Mouse (Mus musculus): ENCODE results near the gene Lcn2. TPM values are rescaled to one million over a fixed set of nuclear protein-coding genes. Genes with fewer than 3 reads are reported as not detected.
A peak's percentile ranks its signal among the peaks of the same experiment; 100 is the strongest.

Lcn2 gene
- polyA plus RNA-seq, 2 experiments, result 1.3 to 2.8 TPM

DNA sequence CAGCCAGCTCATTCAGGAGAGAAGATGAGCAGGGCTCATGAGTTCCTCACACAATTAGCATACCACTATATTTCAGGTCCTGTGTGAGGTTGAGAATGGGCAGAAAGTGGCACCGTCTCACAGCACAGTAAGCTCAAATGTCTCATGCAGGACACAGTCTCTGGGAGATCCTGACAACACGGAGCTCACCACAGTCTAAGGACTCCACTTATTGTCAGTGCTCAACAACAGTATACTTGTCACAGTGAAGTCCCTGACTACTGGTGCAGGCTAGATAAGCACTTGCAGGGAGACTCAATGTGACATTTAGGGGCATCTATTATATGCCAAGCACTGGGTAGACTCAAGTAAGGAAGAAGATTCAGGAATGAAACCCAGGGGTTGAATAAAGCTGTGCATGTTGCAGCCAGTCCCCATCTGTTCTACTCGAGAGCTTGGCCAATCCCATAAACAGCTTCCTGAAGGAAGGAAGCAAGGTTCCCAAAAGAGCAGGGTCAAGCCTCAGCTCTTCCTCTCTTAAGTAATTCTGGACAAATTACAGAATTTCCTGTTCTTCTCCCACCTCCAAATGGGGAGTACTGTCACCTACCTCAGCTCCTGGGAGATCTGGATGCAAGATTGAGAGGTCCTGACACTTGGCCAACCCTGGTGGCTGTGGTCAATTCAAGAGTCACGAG, 41.3 kb upstream of the Lcn2 start:
- DNase-seq (ENCODE audit: low spot score) (no peak), ATAC-seq (ENCODE audit: low FRiP score, low read depth) (no peak)
- H3K27ac ChIP-seq (replicated peaks; ENCODE audit: low read depth, low read length), result peak overlapping the region; percentile 58; the same call in 1 of the 2 replicates
- peaks cover 39% of the 10 kb centered on the region for H3K4me1 ChIP-seq (ENCODE audit: control insufficient read depth, insufficient read depth, low read length)
- TF ChIP-seq POLR2A (IDR thresholded peaks at IDR 0.05; ENCODE audit: borderline replicate concordance, extremely low read depth, insufficient read depth, insufficient read length), result no peak
- 68% methylated on average over 4 of the region's 4 CpGs for WGBS
- no peak overlapping the region for H3K4me3 ChIP-seq (replicated peaks; ENCODE audit: low read length)
- no peaks in the 10 kb centered on the region for H3K36me3 ChIP-seq (ENCODE audit: control insufficient read depth, insufficient read depth, low read length)
- no peak overlapping the region for H3K4me2 ChIP-seq (replicated peaks; ENCODE audit: low read depth, low read length, severe bottlenecking)
- no peaks in the 10 kb centered on the region for H3K9me3 ChIP-seq (ENCODE audit: control insufficient read depth, low read length)
- H3K9ac ChIP-seq (ENCODE audit: low read depth, low read length, severe bottlenecking), result no peak overlapping the region
- H3K27me3 ChIP-seq (ENCODE audit: control insufficient read depth, insufficient read depth, low read length), result no peaks in the 10 kb centered on the region

DNA sequence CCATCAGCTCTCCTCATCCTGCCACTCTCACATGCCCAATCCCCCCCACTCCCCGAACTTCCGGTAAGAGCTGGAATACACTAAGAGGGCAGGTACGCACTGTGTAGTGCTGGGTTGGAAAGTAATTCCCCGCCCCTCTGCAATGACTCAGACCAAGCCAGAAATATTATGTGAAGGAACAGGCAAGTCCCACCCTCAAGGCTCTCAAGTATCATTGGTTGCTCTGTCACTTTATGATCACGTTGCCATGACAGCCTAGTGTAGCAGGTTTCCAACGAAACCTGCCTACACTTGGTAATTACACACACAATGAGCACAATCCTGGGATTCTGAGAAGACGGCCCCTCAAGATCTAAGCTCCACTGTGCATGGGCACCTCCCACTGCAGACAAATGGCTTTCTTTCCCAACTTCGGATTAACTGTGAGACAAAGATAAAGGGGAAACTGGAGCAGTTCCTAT, 40.2 kb upstream of the Lcn2 start:
- no peak overlapping the region for H3K9ac ChIP-seq (ENCODE audit: low read depth, low read length, severe bottlenecking)
- WGBS, result 29% methylated on average over 8 of the region's 8 CpGs
- DNase-seq (ENCODE audit: low spot score) (peak; percentile 84), ATAC-seq (ENCODE audit: low FRiP score, low read depth) (peak; percentile 69)
- H3K27me3 ChIP-seq (ENCODE audit: control insufficient read depth, insufficient read depth, low read length), result no peaks in the 10 kb centered on the region
- no peak for TF ChIP-seq POLR2A (IDR thresholded peaks at IDR 0.05; ENCODE audit: borderline replicate concordance, extremely low read depth, insufficient read depth, insufficient read length)
- peak overlapping the region; percentile 58 for H3K27ac ChIP-seq (replicated peaks; ENCODE audit: low read depth, low read length)
- no peaks in the 10 kb centered on the region for H3K36me3 ChIP-seq (ENCODE audit: control insufficient read depth, insufficient read depth, low read length)
- peak overlapping the region; percentile 25 for H3K4me2 ChIP-seq (replicated peaks; ENCODE audit: low read depth, low read length, severe bottlenecking)
- no peak overlapping the region for H3K4me3 ChIP-seq (replicated peaks; ENCODE audit: low read length)
- H3K4me1 ChIP-seq (ENCODE audit: control insufficient read depth, insufficient read depth, low read length), result peaks cover 49% of the 10 kb centered on the region
- no peaks in the 10 kb centered on the region for H3K9me3 ChIP-seq (ENCODE audit: control insufficient read depth, low read length)

DNA sequence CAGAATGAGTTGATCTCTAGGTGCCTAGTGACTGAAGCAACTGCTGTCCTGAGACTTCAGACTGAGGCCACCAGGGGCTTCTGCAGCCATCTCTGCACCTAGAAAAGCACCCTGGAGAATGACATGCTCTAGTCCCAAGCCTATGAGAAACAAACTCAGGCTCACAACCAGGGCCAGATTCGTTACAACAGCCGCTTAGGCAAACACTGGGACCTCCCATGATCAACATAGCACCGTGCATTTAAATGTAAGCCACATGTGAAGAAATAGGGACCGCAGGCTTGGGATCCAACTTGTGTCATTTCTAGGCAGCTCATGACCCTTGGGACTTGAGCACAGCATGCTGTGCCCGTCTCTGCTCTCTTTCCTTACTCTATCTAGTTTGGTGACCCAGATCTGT, 39.7 kb upstream of the Lcn2 start:
- no peak for ATAC-seq (ENCODE audit: low FRiP score, low read depth)
- Histone ChIP-seq H3K4me1 (ENCODE audit: control insufficient read depth, insufficient read depth, low read length) (peaks cover 54% of the 10 kb centered on the region), H3K4me2 (replicated peaks; ENCODE audit: low read depth, low read length, severe bottlenecking) (0 out of 2 replicates have a peak overlapping the region, but pooled peaks have one; percentile 25), H3K9ac (ENCODE audit: low read depth, low read length, severe bottlenecking) (no peak overlapping the region), H3K36me3 (ENCODE audit: control insufficient read depth, insufficient read depth, low read length) (no peaks in the 10 kb centered on the region), H3K4me3 (replicated peaks; ENCODE audit: low read length) (no peak overlapping the region), H3K27me3 (ENCODE audit: control insufficient read depth, insufficient read depth, low read length) (no peaks in the 10 kb centered on the region), H3K27ac (replicated peaks; ENCODE audit: low read depth, low read length) (no peak overlapping the region), H3K9me3 (ENCODE audit: control insufficient read depth, low read length) (no peaks in the 10 kb centered on the region)
- no peak for TF ChIP-seq POLR2A (IDR thresholded peaks at IDR 0.05; ENCODE audit: borderline replicate concordance, extremely low read depth, insufficient read depth, insufficient read length)
- no peak for DNase-seq (ENCODE audit: low spot score)
- 65% methylated on average over 5 of the region's 5 CpGs for WGBS

DNA sequence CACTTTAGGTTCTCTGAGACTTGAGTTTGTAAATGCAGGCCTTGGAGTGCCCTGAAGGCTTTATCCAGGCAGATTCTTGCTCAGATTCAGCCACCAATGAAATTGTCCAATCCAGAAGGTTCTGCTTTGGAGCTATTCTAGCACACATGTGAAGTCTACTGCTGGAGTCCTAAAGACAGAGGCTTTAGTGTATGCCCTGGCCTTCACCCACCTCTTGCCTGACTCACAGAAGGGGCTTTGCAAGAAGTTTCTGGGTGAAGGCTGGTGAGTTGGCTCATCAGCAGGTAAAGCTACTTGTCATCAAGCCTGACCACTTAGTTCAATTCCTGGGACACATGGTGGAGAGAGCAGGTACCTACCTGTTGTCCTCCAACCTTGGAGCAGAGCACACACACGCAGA, 38.1 kb upstream of the Lcn2 start:
- H3K27ac ChIP-seq (replicated peaks; ENCODE audit: low read depth, low read length), result no peak overlapping the region
- no peaks in the 10 kb centered on the region for H3K27me3 ChIP-seq (ENCODE audit: control insufficient read depth, insufficient read depth, low read length)
- peaks cover 54% of the 10 kb centered on the region for H3K4me1 ChIP-seq (ENCODE audit: control insufficient read depth, insufficient read depth, low read length)
- H3K4me3 ChIP-seq (replicated peaks; ENCODE audit: low read length), result no peak overlapping the region
- ATAC-seq (ENCODE audit: low FRiP score, low read depth) (no peak), DNase-seq (ENCODE audit: low spot score) (no peak)
- no peak overlapping the region for H3K9ac ChIP-seq (ENCODE audit: low read depth, low read length, severe bottlenecking)
- TF ChIP-seq POLR2A (IDR thresholded peaks at IDR 0.05; ENCODE audit: borderline replicate concordance, extremely low read depth, insufficient read depth, insufficient read length), result no peak
- no peak overlapping the region for H3K4me2 ChIP-seq (replicated peaks; ENCODE audit: low read depth, low read length, severe bottlenecking)
- H3K36me3 ChIP-seq (ENCODE audit: control insufficient read depth, insufficient read depth, low read length), result peaks cover 4% of the 10 kb centered on the region
- 81% methylated on average over 1 of the region's 1 CpGs for WGBS
- no peaks in the 10 kb centered on the region for H3K9me3 ChIP-seq (ENCODE audit: control insufficient read depth, low read length)

DNA sequence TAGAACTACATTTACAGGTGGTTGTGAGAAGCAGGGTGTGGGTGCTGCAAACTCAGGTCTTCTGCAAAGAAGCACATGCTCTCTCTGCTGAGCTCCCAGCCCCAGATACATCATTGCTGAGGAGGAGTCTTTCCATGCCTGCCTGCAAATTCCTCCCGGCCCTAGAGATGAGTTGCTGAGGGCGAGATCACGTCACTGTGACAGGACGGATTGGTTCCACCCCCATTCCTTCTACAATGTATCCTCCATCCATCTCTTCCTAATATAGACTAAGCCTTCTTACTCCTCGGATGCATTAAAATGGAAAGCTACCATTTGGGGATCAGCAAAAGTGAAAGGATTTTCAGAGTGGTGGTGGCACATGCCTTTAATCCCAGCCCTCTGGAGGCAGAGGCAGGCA, 37.5 kb upstream of the Lcn2 start:
- Histone ChIP-seq H3K9me3 (ENCODE audit: control insufficient read depth, low read length) (no peaks in the 10 kb centered on the region), H3K36me3 (ENCODE audit: control insufficient read depth, insufficient read depth, low read length) (peaks cover 10% of the 10 kb centered on the region), H3K4me1 (ENCODE audit: control insufficient read depth, insufficient read depth, low read length) (peaks cover 53% of the 10 kb centered on the region), H3K9ac (ENCODE audit: low read depth, low read length, severe bottlenecking) (no peak overlapping the region), H3K27me3 (ENCODE audit: control insufficient read depth, insufficient read depth, low read length) (no peaks in the 10 kb centered on the region), H3K27ac (replicated peaks; ENCODE audit: low read depth, low read length) (no peak overlapping the region), H3K4me2 (replicated peaks; ENCODE audit: low read depth, low read length, severe bottlenecking) (no peak overlapping the region), H3K4me3 (replicated peaks; ENCODE audit: low read length) (no peak overlapping the region)
- ATAC-seq (ENCODE audit: low FRiP score, low read depth) (no peak), DNase-seq (ENCODE audit: low spot score) (no peak)
- TF ChIP-seq POLR2A (IDR thresholded peaks at IDR 0.05; ENCODE audit: borderline replicate concordance, extremely low read depth, insufficient read depth, insufficient read length), result no peak
- 73% methylated on average over 5 of the region's 5 CpGs for WGBS

Measured in limb, embryonic 14.5 days (tissue).